Mouse (Mus musculus) kidney, embryonic 14.5 days (tissue): Measurements from ENCODE around the gene Usp54. TPM values are rescaled to one million over a fixed set of nuclear protein-coding genes. Genes with fewer than 3 reads are reported as not detected.

Source experiments
- ATAC-seq: fragments of 200-750 bp; cut with Nextera tagmentation; 2 replicates; pipeline ENCODE4 v1.8.0; 2017; ENCODE audit warnings: moderate number of reproducible peaks, mild to moderate bottlenecking, moderate TSS enrichment, moderate library complexity; ENCODE audit not compliant: low FRiP score, low TSS enrichment
- H3K27ac ChIP-seq: fragments of 300-500 bp; sonication (generic); 2 replicates; pipeline ENCODE4 v1.5.1; 2014; ENCODE audit warnings: low read depth, mild to moderate bottlenecking, low read length, moderate library complexity, mixed read lengths
- H3K27me3 ChIP-seq: fragments of 300-500 bp; sonication (generic); 2 replicates; pipeline ENCODE4 v1.6.1; 2014; ENCODE audit warnings: mild to moderate bottlenecking, low read length; ENCODE audit not compliant: control insufficient read depth, insufficient read depth
- H3K36me3 ChIP-seq: fragments of 300-500 bp; sonication (generic); 2 replicates; pipeline ENCODE4 v1.6.1; 2014; ENCODE audit warnings: low read length, mixed read lengths; ENCODE audit not compliant: control insufficient read depth, insufficient read depth
- H3K4me1 ChIP-seq: fragments of 300-500 bp; sonication (generic); 2 replicates; pipeline ENCODE4 v1.6.1; 2014; ENCODE audit warnings: low read length, mixed read lengths; ENCODE audit not compliant: control insufficient read depth, insufficient read depth
- H3K4me2 ChIP-seq: fragments of 300-500 bp; sonication (generic); replicated peaks from 2 replicates; pipeline ENCODE4 v1.6.1; 2014; ENCODE audit warnings: low read depth, mild to moderate bottlenecking, low read length
- H3K4me3 ChIP-seq: fragments of 300-500 bp; sonication (generic); 2 replicates; pipeline ENCODE4 v1.5.1; 2014; ENCODE audit warnings: mild to moderate bottlenecking, low read length
- H3K9ac ChIP-seq: fragments of 300-500 bp; sonication (generic); 2 replicates; pipeline ENCODE4 v1.6.1; 2014; ENCODE audit warnings: low read depth, mild to moderate bottlenecking, low read length, moderate library complexity
- H3K9me3 ChIP-seq: fragments of 300-500 bp; sonication (generic); 2 replicates; pipeline ENCODE4 v1.6.1; 2016; ENCODE audit warnings: low read length; ENCODE audit not compliant: control insufficient read depth
- WGBS: fragments of 180-500 bp; shearing (Covaris S2); extraction: QIAGEN DNeasy Blood & Tissue Kit; methylation state at CpG from one replicate; pipeline ENCODE4 v1.1.7; 2014; 5-methylcytosine and 5-hydroxymethylcytosine counted together
- polyA plus RNA-seq: library from polyadenylated mRNA; unstranded; fragments of >200 nt; fragmentation: Nextera tagmentation; extraction: Ambion mirVana; gene quantifications from 2 replicates; pipeline ENCODE4 v1.2.1, GENCODE M21; 2014

The Usp54 gene
- polyA plus RNA-seq, 1 experiment from 2014 or later: 10.3 TPM

DNA sequence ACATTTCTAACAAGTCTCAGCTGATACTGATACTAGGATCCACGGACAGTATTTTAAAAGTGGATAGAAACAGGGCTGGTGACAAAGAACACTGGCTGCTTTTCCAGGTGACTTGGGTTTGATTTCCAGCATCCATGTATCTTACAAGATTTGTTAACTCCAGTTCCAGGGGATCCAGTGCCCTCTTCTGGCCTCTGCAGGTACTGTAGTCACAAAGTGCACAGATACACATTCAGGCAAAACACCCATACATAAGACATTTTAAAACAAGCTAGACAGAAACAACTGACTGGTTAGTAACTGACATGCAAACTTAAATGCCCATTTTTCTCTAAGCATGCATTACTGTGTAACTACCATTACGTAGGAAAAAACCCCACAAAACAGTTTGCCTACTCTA is 32.1 kb upstream of the Usp54 start:
- H3K27ac ChIP-seq: no peak overlapping the region
- no peaks in the 10 kb centered on the region for H3K27me3 ChIP-seq
- H3K4me3 ChIP-seq: no peak overlapping the region
- ATAC-seq: no peak
- no peaks in the 10 kb centered on the region for H3K9me3 ChIP-seq
- H3K9ac ChIP-seq: no peak overlapping the region
- H3K4me2 ChIP-seq: no peak overlapping the region
- H3K4me1 ChIP-seq: peaks cover 8% of the 10 kb centered on the region; the same call in 1 of the 2 replicates
- 91% methylated on average over 2 of the region's 2 CpGs for WGBS
- H3K36me3 ChIP-seq: peaks cover 19% of the 10 kb centered on the region

DNA sequence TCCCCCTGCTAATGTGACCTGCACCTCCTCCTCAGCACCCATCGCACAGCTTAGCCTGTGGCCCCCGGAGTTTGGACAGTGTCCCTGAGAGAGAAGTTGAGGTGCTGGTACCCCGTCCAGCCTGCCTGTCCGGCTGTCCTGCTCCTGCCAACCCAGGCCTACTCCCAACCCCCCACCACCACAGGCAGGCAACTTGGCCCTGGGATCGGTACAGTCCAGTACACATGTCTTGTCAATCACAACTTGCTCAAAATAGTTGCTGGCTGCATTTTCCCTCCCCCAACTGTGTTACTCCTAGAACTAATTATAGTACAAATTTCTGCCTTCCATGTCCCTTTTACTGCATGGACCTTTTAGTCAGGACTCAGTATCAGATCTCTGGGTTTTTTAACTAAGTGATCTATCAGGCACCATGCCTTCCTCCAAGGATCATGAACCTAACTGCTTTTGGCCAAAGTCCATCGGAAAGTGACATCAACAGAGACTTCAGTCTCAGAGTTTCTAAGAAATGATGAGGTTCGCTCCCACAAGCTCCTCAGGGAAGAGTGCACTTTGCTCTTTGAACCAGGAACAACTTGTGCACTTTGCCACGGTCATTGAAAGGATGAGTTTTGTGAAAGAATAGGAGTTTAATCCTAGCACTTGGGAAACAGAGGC is 27.4 kb upstream of the Usp54 start, which contains the start of gene Synpo2l:
Synpo2l (minus strand) TSS at position 201 of the 657 bp plus-strand sequence.
- H3K4me3 ChIP-seq: no peak within 1 kb of the TSS
- H3K27ac ChIP-seq: no peak within 1 kb of the TSS
- no peaks in the 10 kb centered on the region for H3K36me3 ChIP-seq
- WGBS: 86% methylated on average over 8 of the region's 8 CpGs
- ATAC-seq: no peak
- 0 out of 2 replicates have a peak, but pooled peaks cover 5% of the 10 kb centered on the region for H3K27me3 ChIP-seq
- no peaks in the 10 kb centered on the region for H3K9me3 ChIP-seq
- H3K4me2 ChIP-seq: no peak within 1 kb of the TSS
- H3K9ac ChIP-seq: no peak within 1 kb of the TSS
- H3K4me1 ChIP-seq: no peaks in the 10 kb centered on the region

DNA sequence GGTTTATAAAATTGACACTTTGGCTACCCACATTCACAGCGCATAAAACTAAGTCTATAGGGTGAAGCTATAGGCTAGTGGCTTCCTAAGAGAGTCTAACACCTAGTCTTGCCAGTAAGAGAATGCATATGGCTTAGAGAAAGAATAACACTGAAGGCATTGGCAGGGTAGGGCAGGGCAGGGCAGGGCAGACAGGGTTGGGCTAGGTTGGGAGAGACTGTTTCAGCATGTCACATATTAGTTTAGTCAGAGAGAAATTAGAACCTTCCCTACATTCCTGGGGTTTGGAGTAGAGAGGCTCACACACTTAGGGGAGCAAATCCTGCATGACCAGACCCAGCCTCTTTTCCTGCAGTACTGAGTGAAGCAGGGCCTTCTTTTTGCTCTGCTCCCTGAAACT is 26.6 kb upstream of the Usp54 start:
- Histone ChIP-seq H3K9me3 (no peaks in the 10 kb centered on the region), H3K9ac (no peak overlapping the region), H3K36me3 (no peaks in the 10 kb centered on the region), H3K27me3 (0 out of 2 replicates have a peak, but pooled peaks cover 5% of the 10 kb centered on the region), H3K4me2 (no peak overlapping the region), H3K4me1 (no peaks in the 10 kb centered on the region; the same call in 1 of the 2 replicates), H3K27ac (no peak overlapping the region), H3K4me3 (no peak overlapping the region)
- no peak for ATAC-seq
- WGBS: 48% methylated on average over 1 of the region's 1 CpGs

DNA sequence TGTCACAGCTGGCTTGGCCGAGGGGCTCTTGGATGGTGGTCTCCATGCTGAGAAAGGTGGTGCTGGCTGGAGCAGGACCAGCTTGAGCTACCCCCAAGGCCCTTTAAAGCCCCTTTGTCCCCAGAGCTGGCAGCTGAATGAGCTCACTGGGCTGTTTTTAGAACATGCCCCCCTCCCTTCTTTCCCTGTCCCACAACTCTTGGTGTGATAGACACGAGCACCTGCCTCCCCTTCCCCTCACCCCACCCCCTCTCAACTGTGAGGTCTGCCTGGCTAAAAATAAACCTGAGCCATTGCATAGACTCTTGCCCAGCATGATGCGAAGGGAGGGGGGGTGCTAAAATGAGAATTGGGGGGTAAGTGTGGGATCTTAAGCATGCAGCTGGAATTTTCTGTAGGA is 23.6 kb upstream of the Usp54 start:
- H3K4me3 ChIP-seq: no peak overlapping the region
- no peak overlapping the region for H3K27ac ChIP-seq
- 72% methylated on average over 3 of the region's 3 CpGs for WGBS
- H3K9me3 ChIP-seq: no peaks in the 10 kb centered on the region
- no peaks in the 10 kb centered on the region; the same call in 1 of the 2 replicates for H3K4me1 ChIP-seq
- 0 out of 2 replicates have a peak, but pooled peaks cover 5% of the 10 kb centered on the region for H3K27me3 ChIP-seq
- no peaks in the 10 kb centered on the region for H3K36me3 ChIP-seq
- no peak for ATAC-seq
- no peak overlapping the region for H3K9ac ChIP-seq
- no peak overlapping the region for H3K4me2 ChIP-seq

DNA sequence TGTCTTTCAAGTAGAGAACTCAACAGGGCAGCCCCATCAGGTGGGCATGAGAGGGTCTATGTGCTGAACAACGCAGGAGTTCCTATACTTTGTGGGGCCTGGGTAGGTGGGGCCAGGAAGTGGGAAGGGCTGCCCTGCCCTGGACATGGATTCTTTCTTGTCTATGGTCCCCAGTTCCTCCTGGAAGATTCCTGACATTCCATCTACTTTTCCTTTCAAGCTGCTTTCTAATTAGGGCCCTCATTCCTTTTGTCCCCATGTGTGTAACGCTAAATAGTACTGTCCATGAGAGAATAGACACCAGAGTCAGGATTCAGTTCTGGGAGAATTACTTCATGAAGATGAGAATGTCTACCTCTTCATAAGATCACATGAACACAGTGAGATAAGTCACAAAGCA is 22.7 kb upstream of the Usp54 start:
- no peak for ATAC-seq
- Histone ChIP-seq H3K27ac (no peak overlapping the region), H3K4me1 (no peaks in the 10 kb centered on the region; the same call in 1 of the 2 replicates), H3K4me2 (no peak overlapping the region), H3K9ac (no peak overlapping the region), H3K4me3 (no peak overlapping the region), H3K27me3 (0 out of 2 replicates have a peak, but pooled peaks cover 5% of the 10 kb centered on the region), H3K36me3 (no peaks in the 10 kb centered on the region), H3K9me3 (no peaks in the 10 kb centered on the region)
- 72% methylated on average over 2 of the region's 2 CpGs for WGBS

DNA sequence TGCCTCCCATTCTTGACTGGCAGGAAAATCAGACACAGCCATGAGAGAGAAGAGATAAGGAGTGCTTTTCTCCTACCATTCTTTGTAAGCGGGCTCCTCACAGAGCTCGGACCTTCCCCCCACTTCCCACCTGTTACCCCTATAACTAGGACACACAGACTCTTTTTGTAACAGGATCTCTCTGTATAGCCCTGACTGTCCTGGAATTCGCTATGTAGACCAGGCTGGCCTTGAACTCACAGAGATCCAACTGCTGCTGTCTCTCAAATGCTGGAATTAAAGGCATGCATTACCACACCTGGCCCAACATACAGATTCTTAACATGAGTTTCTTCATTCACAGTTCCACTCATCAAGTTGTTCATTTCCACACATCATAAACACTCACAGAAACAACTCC is 21.9 kb upstream of the Usp54 start:
- Histone ChIP-seq H3K4me2 (no peak overlapping the region; the same call in 1 of the 2 replicates), H3K36me3 (no peaks in the 10 kb centered on the region), H3K27ac (no peak overlapping the region), H3K9ac (no peak overlapping the region), H3K4me1 (no peaks in the 10 kb centered on the region; the same call in 1 of the 2 replicates), H3K4me3 (no peak overlapping the region), H3K27me3 (0 out of 2 replicates have a peak, but pooled peaks cover 5% of the 10 kb centered on the region), H3K9me3 (no peaks in the 10 kb centered on the region)
- ATAC-seq: no peak
- 85% methylated on average over 3 of the region's 3 CpGs for WGBS

DNA sequence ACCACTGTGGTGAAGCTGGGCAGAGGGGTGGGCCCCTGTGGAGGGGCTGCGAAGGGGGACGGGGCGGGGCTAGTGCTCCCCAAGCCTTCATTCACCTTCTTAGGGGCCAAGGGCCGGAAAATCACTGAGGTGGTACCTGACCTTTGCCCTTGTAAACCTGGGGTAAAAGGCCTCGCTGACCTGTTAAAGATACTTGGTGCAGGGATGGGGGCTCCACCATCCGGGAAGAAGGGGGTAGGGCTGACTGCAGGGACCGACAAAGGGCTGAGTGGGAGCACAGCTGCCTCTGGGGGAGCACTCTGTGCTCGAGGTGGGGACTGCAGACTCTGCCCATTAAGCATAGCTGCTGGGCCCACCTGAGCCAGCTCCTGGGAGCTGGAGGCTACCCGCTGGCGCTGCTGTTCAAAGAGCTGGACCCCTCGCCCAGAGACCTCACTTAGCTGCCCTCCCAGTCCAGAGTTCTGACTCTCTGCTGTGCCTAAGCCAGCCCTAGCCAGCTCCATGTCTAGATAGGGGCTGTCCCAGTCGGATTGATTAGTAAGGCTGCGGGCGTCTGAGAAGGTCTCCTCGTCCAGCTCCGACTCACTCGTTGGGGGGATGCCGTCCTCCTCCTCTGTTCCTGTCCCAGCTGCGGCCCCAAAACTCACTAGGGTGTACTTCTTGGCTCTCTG is 20.9 kb upstream of the Usp54 start:
- Histone ChIP-seq H3K27me3 (0 out of 2 replicates have a peak, but pooled peaks cover 5% of the 10 kb centered on the region), H3K9ac (peak overlapping the region; percentile 65), H3K9me3 (no peaks in the 10 kb centered on the region), H3K27ac (peak overlapping the region; percentile 87), H3K4me2 (peak overlapping the region; percentile 89), H3K4me3 (peak overlapping the region; percentile 68), H3K36me3 (no peaks in the 10 kb centered on the region), H3K4me1 (no peaks in the 10 kb centered on the region; the same call in 1 of the 2 replicates)
- 11% methylated on average over 18 of the region's 19 CpGs for WGBS
- peak; percentile 48 for ATAC-seq

DNA sequence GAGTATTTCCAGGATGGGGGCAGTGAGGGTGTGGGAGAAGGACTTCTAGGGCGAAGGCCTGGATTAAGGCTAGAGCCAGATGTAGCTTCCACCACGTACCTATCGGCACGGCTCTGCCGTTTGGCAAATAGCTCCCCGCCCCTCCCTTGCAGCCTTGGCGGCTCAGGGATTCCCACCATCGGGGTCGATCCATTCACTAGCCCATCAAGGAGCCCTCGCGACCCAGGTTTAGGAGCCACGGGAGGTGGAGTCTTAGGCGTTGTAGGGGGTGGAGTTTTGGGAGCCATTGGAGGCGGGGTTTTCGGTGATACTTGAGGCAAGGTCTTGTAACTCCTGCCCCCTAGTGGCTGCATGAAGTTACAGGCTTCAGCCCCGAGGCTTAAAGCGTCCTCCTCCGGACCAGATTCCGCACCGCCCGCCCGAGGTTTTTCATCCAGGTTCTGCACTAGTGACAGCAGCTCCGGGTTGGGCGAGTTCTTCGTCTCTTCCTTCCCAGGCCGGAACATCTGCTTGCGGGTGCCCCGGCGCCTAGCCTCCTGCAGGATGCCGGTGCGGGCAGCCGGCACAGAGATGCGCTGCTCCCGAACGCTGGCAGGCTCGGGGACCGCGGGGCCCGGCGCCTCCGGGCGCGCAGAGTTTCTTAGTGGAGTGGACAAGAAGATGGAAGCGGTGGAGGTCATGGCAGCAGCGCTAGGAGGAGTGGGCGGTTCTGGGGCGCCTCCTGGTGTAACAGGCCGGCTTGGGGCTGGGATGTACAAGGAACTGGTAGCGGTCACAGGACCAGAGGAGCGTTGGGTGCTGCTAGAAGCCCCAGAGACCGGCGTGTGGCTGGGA is 20.2 kb upstream of the Usp54 start:
- H3K9ac ChIP-seq: peak overlapping the region; percentile 65
- no peaks in the 10 kb centered on the region for H3K9me3 ChIP-seq
- peak overlapping the region; percentile 87 for H3K27ac ChIP-seq
- peak; percentile 86 for ATAC-seq
- no peaks in the 10 kb centered on the region; the same call in none of the 2 replicates for H3K4me1 ChIP-seq
- 1% methylated on average over 52 of the region's 52 CpGs for WGBS
- H3K4me3 ChIP-seq: peak overlapping the region; percentile 68
- H3K36me3 ChIP-seq: no peaks in the 10 kb centered on the region
- peak overlapping the region; percentile 89 for H3K4me2 ChIP-seq
- H3K27me3 ChIP-seq: 0 out of 2 replicates have a peak, but pooled peaks cover 5% of the 10 kb centered on the region
